Mouse (Mus musculus) forebrain, embryonic 11.5 days (tissue): ENCODE measurements at regions not wholly inside any gene's neighbourhood (a gene's known extent, or its start where the extent isn't known, plus 50 kb on each side); places are given as distances from the start of the nearest gene placed in this dataset.
A peak's percentile ranks its signal among the peaks of the same experiment; 100 is the strongest.

Experiments
- ATAC-seq: fragments of 200-750 bp; cut with Nextera tagmentation; replicated peaks from 2 replicates; pipeline ENCODE4 v1.8.0; 2017; ENCODE audit warnings: moderate TSS enrichment; ENCODE audit not compliant: low FRiP score
- DNase-seq: peaks from one replicate; pipeline ENCODE4 v3.0.0-alpha.2; 2017; ENCODE audit warnings: low spot score
- H3K27ac ChIP-seq: fragments of 300-500 bp; sonication (generic); 2 replicates; pipeline ENCODE4 v1.5.1; 2014; ENCODE audit warnings: low read depth, low read length
- H3K27me3 ChIP-seq: fragments of 300-500 bp; sonication (generic); 2 replicates; pipeline ENCODE4 v1.6.1; 2014; ENCODE audit warnings: mild to moderate bottlenecking, low read length, mixed read lengths; ENCODE audit not compliant: control insufficient read depth, insufficient read depth
- H3K36me3 ChIP-seq: fragments of 300-500 bp; sonication (generic); 2 replicates; pipeline ENCODE4 v1.6.1; 2014; ENCODE audit warnings: mild to moderate bottlenecking, low read length, moderate library complexity, mixed read lengths; ENCODE audit not compliant: control insufficient read depth, insufficient read depth
- H3K4me1 ChIP-seq: fragments of 300-500 bp; sonication (generic); replicated peaks from 2 replicates; pipeline ENCODE4 v1.6.1; 2014; ENCODE audit warnings: low read length, mixed read lengths; ENCODE audit not compliant: control insufficient read depth, insufficient read depth
- H3K4me2 ChIP-seq: fragments of 300-500 bp; sonication (generic); 2 replicates; pipeline ENCODE4 v1.6.1; 2014; ENCODE audit warnings: low read depth, mild to moderate bottlenecking, low read length, moderate library complexity, mixed read lengths; ENCODE audit not compliant: severe bottlenecking
- H3K4me3 ChIP-seq: fragments of 300-500 bp; sonication (generic); 2 replicates; pipeline ENCODE4 v1.5.1; 2014; ENCODE audit warnings: low read depth, low read length
- H3K9ac ChIP-seq: fragments of 300-500 bp; sonication (generic); 2 replicates; pipeline ENCODE4 v1.6.1; 2014; ENCODE audit warnings: low read length
- H3K9me3 ChIP-seq: fragments of 300-500 bp; sonication (generic); 2 replicates; pipeline ENCODE4 v1.6.1; 2016; ENCODE audit warnings: low read length, mixed read lengths; ENCODE audit not compliant: control insufficient read depth
- WGBS: fragments of 180-500 bp; shearing (Covaris S2); extraction: QIAGEN DNeasy Blood & Tissue Kit; methylation state at CpG from one replicate; pipeline ENCODE4 v1.1.7; 2014; 5-methylcytosine and 5-hydroxymethylcytosine counted together

DNA sequence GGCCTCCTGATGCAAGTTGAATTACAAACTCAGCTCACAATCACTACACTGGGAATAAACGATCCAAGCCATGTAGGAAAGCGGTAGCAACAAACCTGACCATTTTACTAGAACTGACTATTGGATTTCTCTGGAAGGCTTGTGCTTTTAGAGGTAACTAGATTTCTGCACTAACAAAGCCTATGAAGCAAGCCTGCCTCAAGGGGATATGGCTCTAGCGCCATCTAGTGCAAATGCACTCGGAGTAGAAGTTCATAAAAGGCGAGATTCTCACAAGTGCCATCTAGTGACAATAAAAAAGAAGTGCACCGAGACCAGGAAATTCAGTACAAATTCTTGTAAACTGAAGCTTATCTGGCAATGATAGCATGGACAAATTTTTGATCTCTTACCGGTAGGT lies 364.9 kb upstream of the Fmr1 start:
- Histone ChIP-seq H3K36me3 (no peaks in the 10 kb centered on the region), H3K9ac (no peak overlapping the region), H3K27me3 (no peaks in the 10 kb centered on the region), H3K4me1 (no peaks in the 10 kb centered on the region), H3K4me2 (no peak overlapping the region), H3K27ac (no peak overlapping the region), H3K9me3 (no peaks in the 10 kb centered on the region), H3K4me3 (no peak overlapping the region)
- ATAC-seq = peak; percentile 71
- 18% methylated on average over 7 of the region's 7 CpGs for WGBS
- peak; percentile 62 for DNase-seq
